Mouse (Mus musculus): ENCODE data around the gene Cd72.

- TF ChIP-seq CTCF (IDR thresholded peaks at IDR 0.05; ENCODE audit: extremely low read depth, insufficient read depth, insufficient read length, insufficient replicate concordance) (no peak), POLR2A (IDR thresholded peaks at IDR 0.05; ENCODE audit: low read depth, low read length) (no peak)
Measured at GRCm38 (mm10) chr4:43499407-43500333, 45.2 kb upstream of the Cd72 start, which contains the start of gene Arhgef39.
